Mouse (Mus musculus) bone marrow, adult 2 months (tissue): ENCODE data around the gene Myh14.

ENCODE experiments used
- CTCF ChIP-seq: fragments of 200-500 bp; IDR thresholded peaks from 2 replicates; pipeline ENCODE4 v1.5.1; 2011; ENCODE audit warnings: low read length, control low read depth; ENCODE audit not compliant: control insufficient read depth, insufficient read depth
- POLR2A ChIP-seq: fragments of 200-500 bp; IDR thresholded peaks from 2 replicates; pipeline ENCODE4 v1.6.1; 2011; ENCODE audit warnings: low read depth, mild to moderate bottlenecking, control low read depth, low read length, borderline replicate concordance; ENCODE audit not compliant: control insufficient read depth

DNA sequence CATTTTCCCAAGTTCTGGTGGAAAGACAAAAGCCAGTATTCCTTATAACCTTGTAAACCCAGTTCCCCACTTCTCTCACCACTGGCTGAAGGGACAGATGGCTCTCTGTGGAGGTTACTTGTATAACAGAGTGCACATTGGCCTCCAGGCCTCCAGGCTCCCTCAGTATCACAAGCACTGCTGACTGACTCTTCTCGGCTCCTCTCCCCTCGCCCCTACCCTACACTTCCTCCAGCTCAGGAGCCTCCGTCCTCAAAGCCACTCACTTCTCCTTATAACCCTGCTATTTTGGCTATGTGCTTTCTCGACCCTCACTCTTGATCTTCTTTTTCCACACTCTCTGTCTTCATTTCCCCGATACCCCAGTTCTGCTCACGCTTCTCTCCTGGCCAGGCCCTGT lies 105.2 kb downstream of the Myh14 start:
- TF ChIP-seq CTCF (no peak), POLR2A (no peak)
